Mouse (Mus musculus): ENCODE results near the gene Wbp1. TPM values are rescaled to one million over a fixed set of nuclear protein-coding genes. Genes with fewer than 3 reads are reported as not detected.

The Wbp1 gene
- polyA plus RNA-seq, 1 experiment from 2014 or later = 157 TPM

DNA sequence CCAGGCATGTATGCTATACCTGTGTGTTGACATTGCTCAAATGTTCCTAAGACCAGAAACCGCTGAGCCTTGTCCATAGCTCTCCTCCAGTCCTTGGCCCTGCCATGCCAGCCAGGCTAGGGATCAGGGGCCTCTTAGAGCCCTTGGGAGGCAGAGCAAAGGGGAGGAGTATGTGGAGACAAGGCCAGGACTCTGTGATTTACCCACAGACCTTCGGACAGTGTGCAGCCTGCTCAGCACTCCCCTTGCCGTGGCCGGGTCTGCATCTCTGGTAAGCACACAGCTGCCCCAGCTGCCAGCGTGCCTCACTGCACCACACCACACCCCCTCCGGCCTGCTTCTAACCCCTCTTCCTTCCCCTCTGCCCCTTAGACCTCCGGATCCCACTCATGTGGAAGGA is 25.9 kb upstream of the Wbp1 start:
- H3K9ac ChIP-seq (replicated peaks; ENCODE audit: low read length) = no peak overlapping the region
- ATAC-seq (ENCODE audit: low FRiP score, low TSS enrichment) = no peak
- no peak for DNase-seq
- peaks cover under 1% of the 10 kb centered on the region; the same call in 1 of the 2 replicates for H3K4me1 ChIP-seq (ENCODE audit: control insufficient read depth, insufficient read depth, low read length)
- H3K4me2 ChIP-seq (ENCODE audit: low read length) = no peak overlapping the region
- H3K36me3 ChIP-seq (ENCODE audit: control insufficient read depth, insufficient read depth, low read length) = peaks cover 7% of the 10 kb centered on the region
- H3K4me3 ChIP-seq (replicated peaks; ENCODE audit: low read depth, low read length) = no peak overlapping the region
- no peaks in the 10 kb centered on the region for H3K9me3 ChIP-seq (ENCODE audit: control insufficient read depth, low read length)
- WGBS = 54% methylated on average over 7 of the region's 7 CpGs
- H3K27me3 ChIP-seq (ENCODE audit: control insufficient read depth, insufficient read depth, low read length) = no peaks in the 10 kb centered on the region
- no peak overlapping the region for H3K27ac ChIP-seq (replicated peaks; ENCODE audit: low read depth, low read length)

DNA sequence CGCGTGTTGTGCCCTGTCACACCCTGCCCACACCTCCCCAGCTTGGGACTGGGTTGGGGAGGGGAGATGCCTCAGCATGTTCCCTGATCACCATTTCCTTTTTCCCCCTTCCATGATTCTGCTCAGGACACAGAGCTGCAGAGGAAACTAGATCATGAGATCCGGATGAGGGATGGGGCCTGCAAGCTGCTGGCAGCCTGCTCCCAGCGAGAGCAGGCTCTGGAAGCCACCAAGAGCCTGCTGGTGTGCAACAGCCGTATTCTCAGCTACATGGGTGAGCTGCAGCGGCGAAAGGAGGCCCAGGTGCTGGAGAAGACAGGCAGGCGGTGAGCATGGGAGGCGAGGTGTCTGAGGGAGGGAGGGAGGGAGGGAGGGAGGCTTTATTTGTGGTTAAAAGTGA is 24.4 kb upstream of the Wbp1 start:
- DNase-seq (no peak), ATAC-seq (ENCODE audit: low FRiP score, low TSS enrichment) (no peak)
- Histone ChIP-seq H3K36me3 (ENCODE audit: control insufficient read depth, insufficient read depth, low read length) (peaks cover 3% of the 10 kb centered on the region; the same call in 1 of the 2 replicates), H3K9ac (replicated peaks; ENCODE audit: low read length) (no peak overlapping the region), H3K9me3 (ENCODE audit: control insufficient read depth, low read length) (no peaks in the 10 kb centered on the region), H3K27ac (replicated peaks; ENCODE audit: low read depth, low read length) (no peak overlapping the region), H3K27me3 (ENCODE audit: control insufficient read depth, insufficient read depth, low read length) (peaks cover 5% of the 10 kb centered on the region; the same call in 1 of the 2 replicates), H3K4me1 (ENCODE audit: control insufficient read depth, insufficient read depth, low read length) (peaks cover 5% of the 10 kb centered on the region; the same call in 1 of the 2 replicates), H3K4me3 (replicated peaks; ENCODE audit: low read depth, low read length) (no peak overlapping the region), H3K4me2 (ENCODE audit: low read length) (no peak overlapping the region)
- 81% methylated on average over 9 of the region's 9 CpGs for WGBS

- Histone ChIP-seq H3K9me3 (ENCODE audit: control insufficient read depth, low read length) (no peaks in the 10 kb centered on the region), H3K27ac (replicated peaks; ENCODE audit: low read depth, low read length) (no peak overlapping the region), H3K36me3 (ENCODE audit: control insufficient read depth, insufficient read depth, low read length) (peaks cover 3% of the 10 kb centered on the region; the same call in 1 of the 2 replicates), H3K27me3 (ENCODE audit: control insufficient read depth, insufficient read depth, low read length) (peaks cover 5% of the 10 kb centered on the region; the same call in 1 of the 2 replicates), H3K4me3 (replicated peaks; ENCODE audit: low read depth, low read length) (no peak overlapping the region), H3K4me1 (ENCODE audit: control insufficient read depth, insufficient read depth, low read length) (peaks cover 5% of the 10 kb centered on the region; the same call in 1 of the 2 replicates), H3K9ac (replicated peaks; ENCODE audit: low read length) (no peak overlapping the region), H3K4me2 (ENCODE audit: low read length) (no peak overlapping the region)
- WGBS = 85% methylated on average over 2 of the region's 2 CpGs
- DNase-seq (no peak), ATAC-seq (ENCODE audit: low FRiP score, low TSS enrichment) (no peak)
Measured at GRCm38 (mm10) chr6:83145209-83145608, 23.9 kb upstream of the Wbp1 start.

DNA sequence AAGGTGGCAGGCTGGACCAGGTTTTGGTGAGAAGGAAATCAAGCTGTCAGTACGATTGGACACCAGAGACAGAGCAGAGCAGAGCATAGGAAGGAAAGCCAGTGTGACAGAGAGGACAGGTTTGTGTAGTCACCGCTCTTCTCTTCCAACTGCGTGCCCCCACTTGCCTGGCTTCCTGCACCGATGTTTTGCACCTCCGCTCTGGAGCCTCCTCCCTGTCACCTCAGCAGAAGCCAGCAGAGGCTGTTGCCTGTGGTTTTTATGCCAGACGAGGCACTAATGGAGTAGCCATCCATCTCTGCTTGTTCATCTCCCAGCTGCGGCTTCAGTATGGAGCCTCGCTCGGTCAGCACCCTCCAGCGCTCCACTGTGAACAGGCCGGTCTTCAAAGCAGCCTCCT is 21.5 kb upstream of the Wbp1 start:
- Histone ChIP-seq H3K36me3 (ENCODE audit: control insufficient read depth, insufficient read depth, low read length) (no peaks in the 10 kb centered on the region), H3K9ac (replicated peaks; ENCODE audit: low read length) (no peak overlapping the region), H3K27ac (replicated peaks; ENCODE audit: low read depth, low read length) (no peak overlapping the region), H3K4me1 (ENCODE audit: control insufficient read depth, insufficient read depth, low read length) (peaks cover 14% of the 10 kb centered on the region), H3K9me3 (ENCODE audit: control insufficient read depth, low read length) (no peaks in the 10 kb centered on the region), H3K4me3 (replicated peaks; ENCODE audit: low read depth, low read length) (no peak overlapping the region), H3K4me2 (ENCODE audit: low read length) (peak overlapping the region; percentile 60), H3K27me3 (ENCODE audit: control insufficient read depth, insufficient read depth, low read length) (peaks cover 5% of the 10 kb centered on the region; the same call in 1 of the 2 replicates)
- no peak for ATAC-seq (ENCODE audit: low FRiP score, low TSS enrichment)
- DNase-seq = no peak
- WGBS = 55% methylated on average over 11 of the region's 11 CpGs

DNA sequence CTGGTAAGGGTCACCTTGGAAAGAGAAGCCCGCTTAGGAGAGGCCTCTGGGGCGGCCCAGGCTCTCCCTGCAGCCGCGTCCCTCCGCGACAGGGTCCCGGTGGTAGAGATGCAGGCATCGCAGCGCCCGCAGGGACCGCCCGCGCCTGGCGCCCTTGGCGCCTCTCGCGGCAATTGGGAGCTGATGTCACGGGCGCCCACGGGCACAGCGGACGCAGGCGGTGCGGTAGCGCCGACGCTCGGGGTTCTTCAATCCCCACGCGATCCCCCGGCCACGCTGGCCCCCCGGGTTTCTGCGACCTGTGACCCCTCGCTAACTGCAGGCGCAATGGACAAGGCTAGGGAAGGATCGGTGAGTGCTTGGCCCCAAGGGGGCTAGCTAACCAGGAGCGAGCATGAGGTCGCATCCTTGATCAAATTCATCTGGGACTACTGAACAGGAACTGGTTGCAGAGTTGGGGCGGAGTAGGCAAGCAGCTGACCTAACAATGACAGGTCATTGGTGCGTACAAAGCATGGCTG is 20.9 kb upstream of the Wbp1 start:
- WGBS = 2% methylated on average over 41 of the region's 41 CpGs
- Histone ChIP-seq H3K27me3 (ENCODE audit: control insufficient read depth, insufficient read depth, low read length) (peaks cover 5% of the 10 kb centered on the region; the same call in 1 of the 2 replicates), H3K9ac (replicated peaks; ENCODE audit: low read length) (peak overlapping the region; percentile 55), H3K36me3 (ENCODE audit: control insufficient read depth, insufficient read depth, low read length) (no peaks in the 10 kb centered on the region), H3K9me3 (ENCODE audit: control insufficient read depth, low read length) (no peaks in the 10 kb centered on the region), H3K4me1 (ENCODE audit: control insufficient read depth, insufficient read depth, low read length) (peaks cover 20% of the 10 kb centered on the region), H3K4me2 (ENCODE audit: low read length) (peak overlapping the region; percentile 60), H3K4me3 (replicated peaks; ENCODE audit: low read depth, low read length) (peak overlapping the region; percentile 31), H3K27ac (replicated peaks; ENCODE audit: low read depth, low read length) (no peak overlapping the region)
- DNase-seq = peak; percentile 64
- ATAC-seq (ENCODE audit: low FRiP score, low TSS enrichment) = no peak

GRCm38 (mm10) chr6:83141636-83142035 is 20.3 kb upstream of the Wbp1 start:
- WGBS = 32% methylated on average over 4 of the region's 4 CpGs
- Histone ChIP-seq H3K27me3 (ENCODE audit: control insufficient read depth, insufficient read depth, low read length) (peaks cover 5% of the 10 kb centered on the region; the same call in 1 of the 2 replicates), H3K4me3 (replicated peaks; ENCODE audit: low read depth, low read length) (no peak overlapping the region), H3K4me2 (ENCODE audit: low read length) (peak overlapping the region; percentile 60), H3K27ac (replicated peaks; ENCODE audit: low read depth, low read length) (no peak overlapping the region), H3K9me3 (ENCODE audit: control insufficient read depth, low read length) (no peaks in the 10 kb centered on the region), H3K36me3 (ENCODE audit: control insufficient read depth, insufficient read depth, low read length) (no peaks in the 10 kb centered on the region), H3K9ac (replicated peaks; ENCODE audit: low read length) (no peak overlapping the region), H3K4me1 (ENCODE audit: control insufficient read depth, insufficient read depth, low read length) (peaks cover 26% of the 10 kb centered on the region)
- ATAC-seq (ENCODE audit: low FRiP score, low TSS enrichment) (no peak), DNase-seq (peak; percentile 19)

- peaks cover 38% of the 10 kb centered on the region for H3K4me1 ChIP-seq (ENCODE audit: control insufficient read depth, insufficient read depth, low read length)
- no peaks in the 10 kb centered on the region for H3K9me3 ChIP-seq (ENCODE audit: control insufficient read depth, low read length)
- no peak for ATAC-seq (ENCODE audit: low FRiP score, low TSS enrichment)
- no peak overlapping the region for H3K4me3 ChIP-seq (replicated peaks; ENCODE audit: low read depth, low read length)
- H3K27me3 ChIP-seq (ENCODE audit: control insufficient read depth, insufficient read depth, low read length) = peaks cover 7% of the 10 kb centered on the region; the same call in 1 of the 2 replicates
- H3K36me3 ChIP-seq (ENCODE audit: control insufficient read depth, insufficient read depth, low read length) = no peaks in the 10 kb centered on the region
- WGBS = 95% methylated on average over 8 of the region's 8 CpGs
- no peak overlapping the region for H3K9ac ChIP-seq (replicated peaks; ENCODE audit: low read length)
- no peak overlapping the region for H3K4me2 ChIP-seq (ENCODE audit: low read length)
- no peak for DNase-seq
- H3K27ac ChIP-seq (replicated peaks; ENCODE audit: low read depth, low read length) = no peak overlapping the region
Measured at GRCm38 (mm10) chr6:83140044-83140443, 18.7 kb upstream of the Wbp1 start.

GRCm38 (mm10) chr6:83138056-83138455 is 16.7 kb upstream of the Wbp1 start:
- peak; percentile 54 for DNase-seq
- 2% methylated on average over 11 of the region's 11 CpGs for whole genome bisulfite sequencing
- H3K4me1 ChIP-seq (ENCODE audit: control insufficient read depth, insufficient read depth, low read length) = peaks cover 38% of the 10 kb centered on the region

DNA sequence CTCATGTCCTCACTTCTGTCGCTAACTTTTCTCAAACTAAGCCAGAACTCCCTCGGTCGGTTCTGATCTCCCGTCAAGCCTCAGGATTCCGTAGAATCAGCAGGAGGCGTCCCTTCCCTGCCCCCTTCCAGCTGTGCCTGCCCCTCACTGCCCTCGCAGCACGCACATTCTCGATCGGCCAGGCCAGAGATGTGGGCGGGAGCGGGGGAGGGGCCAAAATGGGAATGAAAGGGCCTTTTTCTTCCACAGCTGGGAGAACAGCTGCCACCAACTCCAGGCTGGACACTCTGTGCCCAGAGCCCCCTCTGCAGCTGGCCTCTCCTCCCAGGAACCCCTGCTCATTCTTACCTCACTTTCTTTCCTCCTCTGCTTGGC is 16.2 kb upstream of the Wbp1 start:
- peak; percentile 78 for DNase-seq
- no peaks in the 10 kb centered on the region for H3K9me3 ChIP-seq (ENCODE audit: control insufficient read depth, low read length)
- H3K4me2 ChIP-seq (ENCODE audit: low read length) = peak overlapping the region; percentile 65
- no peaks in the 10 kb centered on the region for H3K36me3 ChIP-seq (ENCODE audit: control insufficient read depth, insufficient read depth, low read length)
- WGBS = under 1% methylated on average over 12 of the region's 12 CpGs
- peak overlapping the region; percentile 90 for H3K27ac ChIP-seq (replicated peaks; ENCODE audit: low read depth, low read length)
- H3K9ac ChIP-seq (replicated peaks; ENCODE audit: low read length) = peak overlapping the region; percentile 62
- peak; percentile 55 for ATAC-seq (ENCODE audit: low FRiP score, low TSS enrichment)
- peak overlapping the region; percentile 39 for H3K4me3 ChIP-seq (replicated peaks; ENCODE audit: low read depth, low read length)
- peaks cover 7% of the 10 kb centered on the region; the same call in 1 of the 2 replicates for H3K27me3 ChIP-seq (ENCODE audit: control insufficient read depth, insufficient read depth, low read length)
- H3K4me1 ChIP-seq (ENCODE audit: control insufficient read depth, insufficient read depth, low read length) = peaks cover 38% of the 10 kb centered on the region

More at GRCm38 (mm10) chr6:83138056-83138455, 16.7 kb upstream of the Wbp1 start:
- ATAC-seq (ENCODE audit: low FRiP score, low TSS enrichment) = peak; percentile 38; the same call in 1 of the 2 replicates
- H3K36me3 ChIP-seq (ENCODE audit: control insufficient read depth, insufficient read depth, low read length) = no peaks in the 10 kb centered on the region
- no peaks in the 10 kb centered on the region for H3K9me3 ChIP-seq (ENCODE audit: control insufficient read depth, low read length)
- H3K4me3 ChIP-seq (replicated peaks; ENCODE audit: low read depth, low read length) = peak overlapping the region; percentile 39
- peaks cover 7% of the 10 kb centered on the region; the same call in 1 of the 2 replicates for H3K27me3 ChIP-seq (ENCODE audit: control insufficient read depth, insufficient read depth, low read length)
- peak overlapping the region; percentile 90 for H3K27ac ChIP-seq (replicated peaks; ENCODE audit: low read depth, low read length)
- peak overlapping the region; percentile 65 for H3K4me2 ChIP-seq (ENCODE audit: low read length)
- H3K9ac ChIP-seq (replicated peaks; ENCODE audit: low read length) = peak overlapping the region; percentile 62
